Comparison of ENCODE assay signal across 14 mouse cellular contexts in the genomic region with DNA sequence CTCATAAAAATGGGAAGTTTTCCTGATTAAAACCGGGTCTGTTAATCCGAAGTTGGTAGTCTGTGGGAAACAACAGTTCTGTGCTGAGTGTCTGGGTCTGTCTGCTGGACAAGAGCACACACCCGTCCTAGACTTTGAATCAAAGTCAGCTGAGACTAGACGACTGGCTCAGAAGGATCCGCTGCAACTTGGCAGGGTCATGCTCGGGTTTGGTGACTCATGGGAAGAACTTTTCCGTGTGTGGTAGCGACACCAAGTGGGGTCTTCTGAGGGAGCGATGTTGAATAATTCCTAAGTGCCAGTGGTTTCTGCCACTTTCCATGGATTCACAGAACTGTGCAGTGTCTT.
DNase-seq lines count a peak whose midpoint lies in the region; ATAC-seq and TF ChIP-seq lines count a peak whose summit lies in the region.
"Had no signal": no experiment of that assay in that cellular context is flagged by ENCODE, and none has a peak within 500 bp of the region (broad histone marks: within the 10 kb centered on the region; RNA-seq: fewer than 3 reads in every experiment).

No protein-coding gene starts in this region.

- no peak overlapping the region for H3K4me3 ChIP-seq in lung, embryonic 14.5 days (ENCODE audit: low read depth, low read length)
- H3K4me3 ChIP-seq in C2C12 (ENCODE audit: insufficient read depth, poor library complexity, severe bottlenecking) = peak overlapping the region; percentile 21
- no peak overlapping the region for H3K4me3 ChIP-seq in forebrain, embryonic 13.5 days
- H3K4me3 ChIP-seq: hindbrain, embryonic 10.5 days; midbrain, embryonic 12.5 days; neural tube, embryonic 13.5 days had no signal

- H3K9ac ChIP-seq in lung, embryonic 14.5 days = no peak overlapping the region
- H3K9ac ChIP-seq in forebrain, embryonic 13.5 days = no peak overlapping the region
- H3K9ac ChIP-seq: midbrain, embryonic 12.5 days; neural tube, embryonic 13.5 days had no signal

- H3K9me3 ChIP-seq in lung, embryonic 14.5 days (ENCODE audit: low read depth, low read length) = no peaks in the 10 kb centered on the region
- no peaks in the 10 kb centered on the region for H3K9me3 ChIP-seq in forebrain, embryonic 13.5 days (replicated peaks)
- H3K9me3 ChIP-seq: hindbrain, embryonic 10.5 days; midbrain, embryonic 12.5 days; neural tube, embryonic 13.5 days had no signal

- H3K79me3 ChIP-seq in C2C12 (ENCODE audit: low read depth) = no peaks in the 10 kb centered on the region

- H3K36me3 ChIP-seq in lung, embryonic 14.5 days (ENCODE audit: insufficient read depth) = no peaks in the 10 kb centered on the region
- H3K36me3 ChIP-seq in C2C12 (ENCODE audit: control insufficient read depth, insufficient read depth) = no peaks in the 10 kb centered on the region
- no peaks in the 10 kb centered on the region for H3K36me3 ChIP-seq in forebrain, embryonic 13.5 days (ENCODE audit: poor library complexity, severe bottlenecking)
- H3K36me3 ChIP-seq: hindbrain, embryonic 10.5 days; midbrain, embryonic 12.5 days; neural tube, embryonic 13.5 days had no signal

- intact Hi-C loops in gastrocnemius, postnatal 14 days (cut with DNase I; ENCODE audit: low total_unique reads) = no loop called here
- intact Hi-C loops in heart, postnatal 10 days (cut with DNase I) = loop anchor here (2.0 kb wide), 1 partner anchor 19 kb away; no protein-coding TSS in a partner anchor

- H3K4me1 ChIP-seq in lung, embryonic 14.5 days (ENCODE audit: insufficient read depth) = peaks cover 9% of the 10 kb centered on the region
- H3K4me1 ChIP-seq in forebrain, embryonic 13.5 days = peaks cover 16% of the 10 kb centered on the region

- H3K27me3 ChIP-seq in lung, embryonic 14.5 days (ENCODE audit: insufficient read depth, low read length) = no peaks in the 10 kb centered on the region
- no peaks in the 10 kb centered on the region for H3K27me3 ChIP-seq in C2C12 (ENCODE audit: control insufficient read depth, insufficient read depth, insufficient read length)
- H3K27me3 ChIP-seq in forebrain, embryonic 13.5 days = no peaks in the 10 kb centered on the region
- H3K27me3 ChIP-seq: midbrain, embryonic 12.5 days; neural tube, embryonic 13.5 days had no signal

- H3K79me2 ChIP-seq in C2C12 (ENCODE audit: control insufficient read depth, insufficient read depth) = no peaks in the 10 kb centered on the region

- no peak overlapping the region for H3K4me2 ChIP-seq in lung, embryonic 14.5 days
- H3K4me2 ChIP-seq in forebrain, embryonic 13.5 days = no peak overlapping the region
- H3K4me2 ChIP-seq: liver, embryonic 11.5 days; midbrain, embryonic 12.5 days; neural tube, embryonic 13.5 days had no signal

- WGBS in lung, embryonic 14.5 days = 64% methylated on average over 9 of the region's 9 CpGs
- 90% methylated on average over 9 of the region's 9 CpGs for WGBS in forebrain, embryonic 13.5 days

- DNase-seq in gastrocnemius, postnatal 14 days = peak; percentile 47
- no peak for DNase-seq in gastrocnemius, postnatal 25 days
- peak; percentile 18 for DNase-seq in lung, embryonic 14.5 days
- no peak for DNase-seq in lung, postnatal 14 days
- peak; percentile 39 to 44 for DNase-seq in heart, postnatal 10 days
- DNase-seq in layer of hippocampus, adult 9-10 months (ENCODE audit: low spot score) = no peak
- DNase-seq: cerebellum, postnatal 25 days; right cerebral cortex, adult 18-20 months had no signal

- no peak overlapping the region for H3K27ac ChIP-seq in lung, embryonic 14.5 days (ENCODE audit: low read depth)
- no peak overlapping the region for H3K27ac ChIP-seq in forebrain, embryonic 13.5 days
- H3K27ac ChIP-seq: hindbrain, embryonic 10.5 days; midbrain, embryonic 12.5 days; neural tube, embryonic 13.5 days had no signal

- no peak overlapping the region for H3ac ChIP-seq in C2C12 (ENCODE audit: control insufficient read depth, insufficient read length, low read depth)

- no peak for ATAC-seq in lung, embryonic 14.5 days (ENCODE audit: insufficient read depth)
- ATAC-seq in forebrain, embryonic 13.5 days = no peak

- 0 out of 2 replicates have a peak, but pooled peaks have one; percentile 4 for TF ChIP-seq CTCF in lung, embryonic 14.5 days (IDR thresholded peaks at IDR 0.05; ENCODE audit: low read depth)
- no peak for TF ChIP-seq CTCF in C2C12 (IDR thresholded peaks at IDR 0.05; ENCODE audit: control insufficient read depth, insufficient read depth, insufficient read length)

TF ChIP-seq in C2C12, 6 proteins besides CTCF, POLR2A, EP300 and RAD21:
- TF ChIP-seq USF1 (IDR thresholded peaks at IDR 0.05; ENCODE audit: low read depth) (no peak), MYOD1 (IDR thresholded peaks at IDR 0.05; ENCODE audit: control insufficient read depth, insufficient read length, low read depth) (peak; percentile 14), MYOG (IDR thresholded peaks at IDR 0.05; ENCODE audit: control insufficient read depth, extremely low read depth, insufficient read length) (no peak), FOSL1 (IDR thresholded peaks at IDR 0.05; ENCODE audit: insufficient read depth, low read length, poor library complexity, severe bottlenecking) (peak; percentile 62), MAX (IDR thresholded peaks at IDR 0.05) (peak; percentile 32)

Comparison
In these comparisons a context has a peak if more than half of its experiments do, and no peak if none do; other contexts are left out.
1. DNase-seq: peak in gastrocnemius, postnatal 14 days (single experiment), lung, embryonic 14.5 days (single experiment) and heart, postnatal 10 days (2 of 2); none in gastrocnemius, postnatal 25 days (single experiment), lung, postnatal 14 days (single experiment) and layer of hippocampus, adult 9-10 months (single experiment).